Mouse (Mus musculus) midbrain, postnatal 0 days (tissue): ENCODE data around the gene Zfyve16. TPM values are rescaled to one million over a fixed set of nuclear protein-coding genes. Genes with fewer than 3 reads are reported as not detected.

ENCODE experiments used
- ATAC-seq: fragments of 200-750 bp; cut with Nextera tagmentation; 2 replicates; pipeline ENCODE4 v1.8.0; 2017; ENCODE audit warnings: moderate number of reproducible peaks, mild to moderate bottlenecking, moderate TSS enrichment, moderate library complexity; ENCODE audit not compliant: low FRiP score
- DNase-seq: peaks from one replicate; pipeline ENCODE4 v3.0.0-alpha.2; 2015; ENCODE audit warnings: low spot score
- H3K27ac ChIP-seq: fragments of 300-500 bp; sonication (generic); 2 replicates; pipeline ENCODE4 v1.5.1; 2014; ENCODE audit warnings: low read depth, mild to moderate bottlenecking, low read length, mixed read lengths
- H3K27me3 ChIP-seq: fragments of 300-500 bp; sonication (generic); 2 replicates; pipeline ENCODE4 v1.6.1; 2014; ENCODE audit warnings: low read length, control low read depth, mixed read lengths; ENCODE audit not compliant: insufficient read depth
- H3K36me3 ChIP-seq: fragments of 300-500 bp; sonication (generic); 2 replicates; pipeline ENCODE4 v1.6.1; 2014; ENCODE audit warnings: low read length, control low read depth, mixed read lengths; ENCODE audit not compliant: insufficient read depth
- H3K4me1 ChIP-seq: fragments of 300-500 bp; sonication (generic); 2 replicates; pipeline ENCODE4 v1.6.1; 2014; ENCODE audit warnings: mild to moderate bottlenecking, control low read depth, antibody characterized with exemption, low read length, mixed read lengths; ENCODE audit not compliant: insufficient read depth
- H3K4me2 ChIP-seq: fragments of 300-500 bp; sonication (generic); 2 replicates; pipeline ENCODE4 v1.6.1; 2014; ENCODE audit warnings: low read depth, mild to moderate bottlenecking, low read length, mixed read lengths; ENCODE audit not compliant: poor library complexity, severe bottlenecking
- H3K4me3 ChIP-seq: fragments of 300-500 bp; sonication (generic); 2 replicates; pipeline ENCODE4 v1.5.1; 2014; ENCODE audit warnings: low read depth, mild to moderate bottlenecking, low read length, moderate library complexity
- H3K9ac ChIP-seq: fragments of 300-500 bp; sonication (generic); replicated peaks from 2 replicates; pipeline ENCODE4 v1.6.1; 2014; ENCODE audit warnings: mild to moderate bottlenecking, low read length, moderate library complexity, mixed read lengths; ENCODE audit not compliant: poor library complexity, severe bottlenecking
- H3K9me3 ChIP-seq: fragments of 300-500 bp; sonication (generic); 2 replicates; pipeline ENCODE4 v1.6.1; 2016; ENCODE audit warnings: low read length, control low read depth
- CTCF ChIP-seq: IDR thresholded peaks from 2 replicates; pipeline ENCODE4 v1.5.1; 2016; ENCODE audit warnings: antibody characterized with exemption, mild to moderate bottlenecking
- WGBS: fragments of 180-500 bp; shearing (Covaris S2); extraction: QIAGEN DNeasy Blood & Tissue Kit; methylation state at CpG from one replicate; pipeline ENCODE4 v1.1.7; 2014; 5-methylcytosine and 5-hydroxymethylcytosine counted together
- polyA plus RNA-seq: library from polyadenylated mRNA; unstranded; fragments of >200 nt; fragmentation: Nextera tagmentation; extraction: Ambion mirVana; gene quantifications from 2 replicates; pipeline ENCODE4 v1.2.1, GENCODE M21; 2015
- total RNA-seq: library from RNA; depleted of rRNA; stranded (reverse); fragments of >200 nt; gene quantifications from 2 replicates; pipeline ENCODE4 v1.2.3, GENCODE M21; 2014

Gene Zfyve16
- total and polyA plus RNA-seq, 2 experiments from 2014 or later, result 6.1 to 18.3 TPM

GRCm38 (mm10) chr13:92483852-92484463 lies 46.7 kb downstream of the Zfyve16 start, which contains the start of gene Fam151b:
TSS of gene Fam151b (minus strand) at chr13:92484015.
- Histone ChIP-seq H3K4me1 (no peaks in the 10 kb centered on the region), H3K27me3 (no peaks in the 10 kb centered on the region), H3K27ac (peak within 1 kb of the TSS; percentile 69), H3K4me2 (peak within 1 kb of the TSS; percentile 51), H3K36me3 (0 out of 2 replicates have a peak, but pooled peaks cover 6% of the 10 kb centered on the region), H3K4me3 (peak within 1 kb of the TSS; percentile 46), H3K9me3 (no peaks in the 10 kb centered on the region), H3K9ac (peak within 1 kb of the TSS; percentile 9; the same call in 1 of the 2 replicates)
- DNase-seq (peak; percentile 98), ATAC-seq (peak; percentile 99)
- no peak for TF ChIP-seq CTCF
- WGBS, result 5% methylated on average over 19 of the region's 19 CpGs

DNA sequence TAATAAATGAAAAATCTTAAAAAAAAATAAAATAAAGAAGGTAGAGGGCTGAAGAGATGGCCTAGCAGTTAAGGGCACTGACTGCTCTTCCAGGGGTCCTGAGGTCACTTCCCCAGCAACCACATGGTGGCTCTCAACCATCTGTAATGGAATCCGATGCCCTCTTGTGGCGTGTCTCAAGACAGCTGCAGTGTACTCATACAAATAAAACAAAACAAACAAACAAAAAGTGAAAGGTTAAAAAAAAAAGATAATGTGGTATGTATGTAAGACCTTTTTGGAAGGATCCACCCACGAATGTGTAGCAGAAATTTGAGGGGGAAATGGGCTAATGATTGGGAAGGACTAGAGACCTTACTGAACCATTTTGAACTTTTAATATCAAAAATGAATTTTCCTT lies 47.3 kb downstream of the Zfyve16 start:
- 5% methylated on average over 3 of the region's 3 CpGs for WGBS
- H3K4me2 ChIP-seq, result peak overlapping the region; percentile 51
- no peak overlapping the region for H3K9ac ChIP-seq

GRCm38 (mm10) chr13:92470151-92470550 lies 60.5 kb downstream of the Zfyve16 start:
- no peaks in the 10 kb centered on the region for H3K9me3 ChIP-seq
- no peaks in the 10 kb centered on the region for H3K4me1 ChIP-seq
- ATAC-seq, result no peak
- peaks cover 8% of the 10 kb centered on the region for H3K36me3 ChIP-seq
- H3K4me3 ChIP-seq, result no peak overlapping the region
- no peak for DNase-seq
- H3K4me2 ChIP-seq, result no peak overlapping the region
- H3K27me3 ChIP-seq, result no peaks in the 10 kb centered on the region
- no peak overlapping the region for H3K27ac ChIP-seq
- 79% methylated on average over 2 of the region's 2 CpGs for WGBS
- no peak overlapping the region for H3K9ac ChIP-seq
- TF ChIP-seq CTCF, result no peak

More for the DNA sequence above, 47.3 kb downstream of the Zfyve16 start:
- Histone ChIP-seq H3K4me3 (peak overlapping the region; percentile 46), H3K27me3 (no peaks in the 10 kb centered on the region), H3K27ac (peak overlapping the region; percentile 69; the same call in 1 of the 2 replicates), H3K9me3 (no peaks in the 10 kb centered on the region), H3K4me1 (no peaks in the 10 kb centered on the region), H3K36me3 (0 out of 2 replicates have a peak, but pooled peaks cover 5% of the 10 kb centered on the region)
- ATAC-seq (peak; percentile 85), DNase-seq (peak; percentile 76)
- peak; percentile 83 for TF ChIP-seq CTCF

DNA sequence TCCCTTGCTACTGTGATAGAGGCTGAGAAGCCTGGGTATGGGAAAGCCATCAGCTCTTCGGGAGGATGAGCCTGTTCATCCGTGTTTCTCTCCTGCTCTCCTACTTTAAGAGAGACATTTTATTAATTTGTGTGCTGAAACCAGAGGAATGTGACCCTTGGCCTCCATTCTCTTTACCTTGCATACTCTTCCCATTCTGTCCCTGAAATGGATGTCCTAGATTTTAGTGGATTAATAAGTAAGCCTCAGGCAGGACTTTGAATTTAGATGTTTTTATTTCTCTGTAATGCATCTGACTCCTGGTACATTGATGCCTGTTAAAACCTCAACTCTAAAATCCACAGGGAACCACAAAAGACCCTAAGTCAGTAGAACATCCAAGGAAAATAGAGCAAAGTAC lies 61.3 kb downstream of the Zfyve16 start:
- no peak for ATAC-seq
- Histone ChIP-seq H3K4me3 (no peak overlapping the region), H3K9ac (no peak overlapping the region), H3K9me3 (no peaks in the 10 kb centered on the region), H3K4me2 (no peak overlapping the region), H3K27me3 (no peaks in the 10 kb centered on the region), H3K27ac (no peak overlapping the region), H3K4me1 (no peaks in the 10 kb centered on the region), H3K36me3 (peaks cover 8% of the 10 kb centered on the region)
- no peak for DNase-seq
- WGBS, result 67% methylated on average over 2 of the region's 2 CpGs
- no peak for TF ChIP-seq CTCF

DNA sequence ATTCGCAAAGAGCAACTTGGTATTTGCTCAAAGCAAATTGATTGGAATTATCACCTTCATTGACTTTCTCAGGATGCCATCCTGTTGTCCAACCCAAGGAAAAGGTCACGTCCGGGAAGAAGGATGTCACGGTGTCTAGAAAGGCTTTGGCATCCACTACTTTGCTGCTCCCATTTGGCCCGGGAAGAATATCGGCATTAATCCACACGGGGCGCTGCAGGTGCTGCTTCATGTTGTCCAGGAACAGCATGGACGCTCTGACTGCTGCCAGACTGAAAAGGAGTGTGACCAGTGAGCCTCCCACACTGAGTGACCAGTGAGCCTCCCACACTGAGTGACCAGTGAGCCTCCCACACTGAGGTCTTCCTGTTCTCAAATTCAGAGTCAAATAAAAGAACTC lies 62.8 kb downstream of the Zfyve16 start:
- no peak for TF ChIP-seq CTCF
- Histone ChIP-seq H3K27ac (no peak overlapping the region), H3K27me3 (no peaks in the 10 kb centered on the region), H3K9ac (no peak overlapping the region), H3K9me3 (no peaks in the 10 kb centered on the region), H3K4me2 (no peak overlapping the region), H3K4me1 (no peaks in the 10 kb centered on the region), H3K4me3 (no peak overlapping the region), H3K36me3 (peaks cover 8% of the 10 kb centered on the region)
- DNase-seq, result no peak
- no peak for ATAC-seq
- WGBS, result 66% methylated on average over 9 of the region's 9 CpGs

DNA sequence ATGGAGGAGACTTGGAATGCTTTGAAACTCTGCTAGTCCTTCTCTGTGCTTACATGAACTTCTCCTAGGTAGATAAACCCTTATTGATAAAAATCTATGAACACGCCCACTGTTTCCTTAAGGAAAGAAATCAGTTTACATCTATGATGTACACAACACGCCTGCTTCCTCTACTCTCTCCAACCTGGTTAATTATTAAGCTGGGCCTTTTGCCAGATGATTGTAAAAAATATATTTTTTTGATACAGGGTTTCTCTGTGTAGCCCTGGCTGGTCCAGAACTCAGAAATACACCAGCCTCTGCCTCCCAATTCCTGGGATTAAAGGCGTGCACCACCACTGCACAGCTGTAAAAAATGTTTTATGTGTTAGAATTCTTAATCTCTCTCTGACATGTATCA lies 66.0 kb downstream of the Zfyve16 start:
- Histone ChIP-seq H3K4me3 (no peak overlapping the region), H3K36me3 (peaks cover 8% of the 10 kb centered on the region), H3K9me3 (no peaks in the 10 kb centered on the region), H3K27ac (no peak overlapping the region), H3K4me1 (no peaks in the 10 kb centered on the region), H3K27me3 (no peaks in the 10 kb centered on the region), H3K9ac (no peak overlapping the region), H3K4me2 (no peak overlapping the region)
- no peak for TF ChIP-seq CTCF
- WGBS, result 90% methylated on average over 3 of the region's 3 CpGs
- ATAC-seq (no peak), DNase-seq (no peak)
